Mouse (Mus musculus) G1E (cell line): ENCODE results near the gene Tbx6. TPM values are rescaled to one million over a fixed set of nuclear protein-coding genes. Genes with fewer than 3 reads are reported as not detected.
A peak's percentile ranks its signal among the peaks of the same experiment; 100 is the strongest.

Experiments used
- ATAC-seq: 2 replicates; pipeline ENCODE4 v1.8.0; 2016; ENCODE audit warnings: mild to moderate bottlenecking; ENCODE audit not compliant: insufficient number of reproducible peaks, poor library complexity, low FRiP score, severe bottlenecking; ENCODE audit errors: extremely low read depth
- DNase-seq: peaks from one replicate; pipeline ENCODE4 v3.0.0; 2012; ENCODE audit warnings: low spot score
- H3K27me3 ChIP-seq: 2 replicates; pipeline ENCODE4 v1.6.1; 2012; ENCODE audit warnings: mild to moderate bottlenecking, low read length, inconsistent platforms; ENCODE audit not compliant: insufficient read depth
- H3K36me3 ChIP-seq: replicated peaks from 2 replicates; pipeline ENCODE3; 2012; ENCODE audit warnings: mild to moderate bottlenecking, inconsistent platforms
- H3K4me1 ChIP-seq: 2 replicates; pipeline ENCODE4 v1.6.1; 2012; ENCODE audit warnings: low read depth, low read length, inconsistent platforms, mixed read lengths; ENCODE audit not compliant: insufficient read depth
- H3K4me3 ChIP-seq: 2 replicates; pipeline ENCODE4 v1.5.1; 2012; ENCODE audit warnings: low read depth, mild to moderate bottlenecking, inconsistent platforms, low read length, moderate library complexity, mixed read lengths
- H3K9me3 ChIP-seq: replicated peaks from 2 replicates; pipeline ENCODE4 v1.6.1; 2012; ENCODE audit warnings: inconsistent platforms
- CTCF ChIP-seq: IDR thresholded peaks from 2 replicates; pipeline ENCODE4 v1.5.1; 2012; ENCODE audit warnings: low read depth, low read length, inconsistent platforms, mixed read lengths
- GATA1 ChIP-seq: IDR thresholded peaks from 2 replicates; pipeline ENCODE4 v1.6.1; 2012; ENCODE audit warnings: borderline replicate concordance, low read length, inconsistent platforms, mixed read lengths
- GATA2 ChIP-seq: IDR thresholded peaks from 2 replicates; pipeline ENCODE4 v1.6.1; 2012; ENCODE audit warnings: low read depth, low read length, inconsistent platforms, borderline replicate concordance
- POLR2AphosphoS5 ChIP-seq: IDR thresholded peaks from 2 replicates; pipeline ENCODE4 v1.6.1; 2012; ENCODE audit warnings: low read depth, low read length, inconsistent platforms; ENCODE audit not compliant: insufficient replicate concordance
- TAL1 ChIP-seq: conservative IDR thresholded peaks from 2 replicates; pipeline ENCODE4 v1.6.1; 2012; ENCODE audit warnings: low read depth, low read length, inconsistent platforms, mixed read lengths
- polyA plus RNA-seq: library from polyadenylated mRNA; stranded (reverse); fragments of >175 nt; gene quantifications from 2 replicates; pipeline ENCODE4 v1.2.3, GENCODE M21; 2012
- total RNA-seq, 2 experiments: library from RNA; stranded (forward) in 1 of 2; stranded (reverse) in 1 of 2; fragments of 200-1000 nt in 1 of 2; fragments of >200 nt in 1 of 2; fragmentation: Nextera tagmentation in 1 of 2; gene quantifications; 2 replicates each; pipeline ENCODE4 v1.2.3; 2014 to 2017

Tbx6 gene
- total and polyA plus RNA-seq, 3 experiments, result 0.11 to 8.4 (median 1.1) TPM

- ATAC-seq, result no peak
- Histone ChIP-seq H3K9me3 (no peaks in the 10 kb centered on the region), H3K4me1 (peaks cover 30% of the 10 kb centered on the region), H3K27me3 (peaks cover 63% of the 10 kb centered on the region), H3K4me3 (no peak overlapping the region), H3K36me3 (peaks cover 2% of the 10 kb centered on the region)
- TF ChIP-seq GATA2 (no peak), POLR2AphosphoS5 (no peak), GATA1 (no peak), CTCF (no peak), TAL1 (no peak)
- DNase-seq, result no peak
Measured at GRCm38 (mm10) chr7:126809723-126810369, 28.6 kb downstream of the Tbx6 start.

- TF ChIP-seq GATA2 (no peak), GATA1 (no peak), CTCF (no peak), TAL1 (no peak)
- no peaks in the 10 kb centered on the region for H3K4me1 ChIP-seq
- no peaks in the 10 kb centered on the region for H3K9me3 ChIP-seq
- no peak for ATAC-seq
- no peak for DNase-seq
- H3K4me3 ChIP-seq, result no peak overlapping the region
- peaks cover 63% of the 10 kb centered on the region for H3K27me3 ChIP-seq
- H3K36me3 ChIP-seq, result no peaks in the 10 kb centered on the region
Measured at GRCm38 (mm10) chr7:126815726-126816222, 34.5 kb downstream of the Tbx6 start.

- TF ChIP-seq GATA2 (no peak), POLR2AphosphoS5 (no peak), GATA1 (no peak), CTCF (no peak), TAL1 (no peak)
- Histone ChIP-seq H3K4me1 (no peaks in the 10 kb centered on the region), H3K27me3 (peaks cover 62% of the 10 kb centered on the region), H3K36me3 (no peaks in the 10 kb centered on the region), H3K4me3 (no peak overlapping the region), H3K9me3 (no peaks in the 10 kb centered on the region)
- ATAC-seq (no peak), DNase-seq (no peak)
Measured at GRCm38 (mm10) chr7:126816494-126816893, 35.2 kb downstream of the Tbx6 start.

GRCm38 (mm10) chr7:126817595-126817994, 36.3 kb downstream of the Tbx6 start:
- ATAC-seq (no peak), DNase-seq (no peak)
- H3K9me3 ChIP-seq, result no peaks in the 10 kb centered on the region
- H3K4me1 ChIP-seq, result peaks cover 8% of the 10 kb centered on the region
- H3K27me3 ChIP-seq, result peaks cover 52% of the 10 kb centered on the region
- TF ChIP-seq GATA2 (no peak), TAL1 (no peak), GATA1 (no peak), POLR2AphosphoS5 (no peak), CTCF (no peak)
- H3K36me3 ChIP-seq, result no peaks in the 10 kb centered on the region
- no peak overlapping the region for H3K4me3 ChIP-seq

- peaks cover 8% of the 10 kb centered on the region for H3K4me1 ChIP-seq
- ATAC-seq (no peak), DNase-seq (no peak)
- H3K36me3 ChIP-seq, result no peaks in the 10 kb centered on the region
- peaks cover 42% of the 10 kb centered on the region for H3K27me3 ChIP-seq
- 0 out of 2 replicates have a peak, but pooled peaks have one; percentile 14 for TF ChIP-seq CTCF
- TF ChIP-seq GATA2, result no peak
- no peak overlapping the region for H3K4me3 ChIP-seq
- H3K9me3 ChIP-seq, result no peaks in the 10 kb centered on the region
Measured at GRCm38 (mm10) chr7:126818818-126819217, 37.5 kb downstream of the Tbx6 start.

GRCm38 (mm10) chr7:126821835-126822511, 40.7 kb downstream of the Tbx6 start:
- peak; percentile 80 for DNase-seq
- H3K9me3 ChIP-seq, result no peaks in the 10 kb centered on the region
- peaks cover 39% of the 10 kb centered on the region for H3K27me3 ChIP-seq
- no peak for ATAC-seq
- H3K36me3 ChIP-seq, result no peaks in the 10 kb centered on the region
- H3K4me1 ChIP-seq, result peaks cover 8% of the 10 kb centered on the region
- H3K4me3 ChIP-seq, result no peak overlapping the region
- no peak for TF ChIP-seq GATA2
- no peak for TF ChIP-seq TAL1
- TF ChIP-seq POLR2AphosphoS5, result no peak
- peak; percentile 85 for TF ChIP-seq CTCF
